Mouse (Mus musculus) splenic B cell, adult 2 months (primary cell): Measurements from ENCODE around the gene Rtn2.

ENCODE experiments used
- DNase-seq: peaks from one replicate; pipeline ENCODE4 v3.0.0-alpha.2; 2011; ENCODE audit warnings: low read depth, low spot score
- H3K27me3 ChIP-seq: 2 replicates; pipeline ENCODE4 v1.6.1; 2012; ENCODE audit warnings: mild to moderate bottlenecking, low read length, moderate library complexity, mixed read lengths; ENCODE audit not compliant: control insufficient read depth, poor library complexity, insufficient read depth, severe bottlenecking
- H3K36me3 ChIP-seq: 2 replicates; pipeline ENCODE4 v1.6.1; 2012; ENCODE audit warnings: mild to moderate bottlenecking, low read length, moderate library complexity, mixed read lengths; ENCODE audit not compliant: control insufficient read depth, poor library complexity, insufficient read depth, severe bottlenecking

Gene Rtn2

GRCm38 (mm10) chr7:19256567-19256966 is 25.9 kb upstream of the Rtn2 start:
- H3K27me3 ChIP-seq = no peaks in the 10 kb centered on the region
- H3K36me3 ChIP-seq = peaks cover 22% of the 10 kb centered on the region
- DNase-seq = peak; percentile 35

- peak; percentile 19 for DNase-seq
- peaks cover 22% of the 10 kb centered on the region for H3K36me3 ChIP-seq
- H3K27me3 ChIP-seq = no peaks in the 10 kb centered on the region
Observed at GRCm38 (mm10) chr7:19257390-19258022, 24.9 kb upstream of the Rtn2 start.

GRCm38 (mm10) chr7:19258336-19258735 is 24.1 kb upstream of the Rtn2 start:
- Histone ChIP-seq H3K27me3 (no peaks in the 10 kb centered on the region), H3K36me3 (peaks cover 25% of the 10 kb centered on the region)
- DNase-seq = no peak

- Histone ChIP-seq H3K36me3 (peaks cover 20% of the 10 kb centered on the region), H3K27me3 (no peaks in the 10 kb centered on the region)
- DNase-seq = no peak
Observed at GRCm38 (mm10) chr7:19265147-19265546, 17.3 kb upstream of the Rtn2 start.

GRCm38 (mm10) chr7:19265928-19266822 is 16.2 kb upstream of the Rtn2 start:
- peak; percentile 90 for DNase-seq
- Histone ChIP-seq H3K36me3 (peaks cover 13% of the 10 kb centered on the region), H3K27me3 (no peaks in the 10 kb centered on the region)

GRCm38 (mm10) chr7:19267051-19267450 is 15.4 kb upstream of the Rtn2 start:
- no peaks in the 10 kb centered on the region for H3K27me3 ChIP-seq
- DNase-seq = no peak
- peaks cover 11% of the 10 kb centered on the region for H3K36me3 ChIP-seq

- peak; percentile 67 for DNase-seq
- peaks cover 8% of the 10 kb centered on the region; the same call in 1 of the 2 replicates for H3K36me3 ChIP-seq
- H3K27me3 ChIP-seq = no peaks in the 10 kb centered on the region
Observed at GRCm38 (mm10) chr7:19268993-19269681, 13.3 kb upstream of the Rtn2 start.

GRCm38 (mm10) chr7:19269721-19270441 is 12.5 kb upstream of the Rtn2 start:
- DNase-seq = peak; percentile 64
- Histone ChIP-seq H3K27me3 (no peaks in the 10 kb centered on the region), H3K36me3 (peaks cover 3% of the 10 kb centered on the region; the same call in 1 of the 2 replicates)

GRCm38 (mm10) chr7:19270509-19271237 is 11.8 kb upstream of the Rtn2 start:
- no peaks in the 10 kb centered on the region for H3K27me3 ChIP-seq
- peak; percentile 42 for DNase-seq
- 0 out of 2 replicates have a peak, but pooled peaks cover 3% of the 10 kb centered on the region for H3K36me3 ChIP-seq

- 0 out of 2 replicates have a peak, but pooled peaks cover 3% of the 10 kb centered on the region for H3K36me3 ChIP-seq
- no peaks in the 10 kb centered on the region for H3K27me3 ChIP-seq
- DNase-seq = peak; percentile 89
Observed at GRCm38 (mm10) chr7:19271238-19272172, 10.9 kb upstream of the Rtn2 start, which contains the start of gene Vasp. TSS of gene Vasp (minus strand) at chr7:19271817.

- DNase-seq = peak; percentile 92
- H3K36me3 ChIP-seq = no peaks in the 10 kb centered on the region
- H3K27me3 ChIP-seq = no peaks in the 10 kb centered on the region
Observed at GRCm38 (mm10) chr7:19272173-19272764, 10.2 kb upstream of the Rtn2 start.

GRCm38 (mm10) chr7:19276253-19276652 is 6.2 kb upstream of the Rtn2 start:
- DNase-seq = peak; percentile 58
- Histone ChIP-seq H3K27me3 (no peaks in the 10 kb centered on the region), H3K36me3 (no peaks in the 10 kb centered on the region)

- no peaks in the 10 kb centered on the region for H3K36me3 ChIP-seq
- DNase-seq = no peak
- H3K27me3 ChIP-seq = no peaks in the 10 kb centered on the region
Observed at GRCm38 (mm10) chr7:19279052-19279451, 3.4 kb upstream of the Rtn2 start.
